Mouse (Mus musculus): ENCODE results near the gene Slc11a1.

DNA sequence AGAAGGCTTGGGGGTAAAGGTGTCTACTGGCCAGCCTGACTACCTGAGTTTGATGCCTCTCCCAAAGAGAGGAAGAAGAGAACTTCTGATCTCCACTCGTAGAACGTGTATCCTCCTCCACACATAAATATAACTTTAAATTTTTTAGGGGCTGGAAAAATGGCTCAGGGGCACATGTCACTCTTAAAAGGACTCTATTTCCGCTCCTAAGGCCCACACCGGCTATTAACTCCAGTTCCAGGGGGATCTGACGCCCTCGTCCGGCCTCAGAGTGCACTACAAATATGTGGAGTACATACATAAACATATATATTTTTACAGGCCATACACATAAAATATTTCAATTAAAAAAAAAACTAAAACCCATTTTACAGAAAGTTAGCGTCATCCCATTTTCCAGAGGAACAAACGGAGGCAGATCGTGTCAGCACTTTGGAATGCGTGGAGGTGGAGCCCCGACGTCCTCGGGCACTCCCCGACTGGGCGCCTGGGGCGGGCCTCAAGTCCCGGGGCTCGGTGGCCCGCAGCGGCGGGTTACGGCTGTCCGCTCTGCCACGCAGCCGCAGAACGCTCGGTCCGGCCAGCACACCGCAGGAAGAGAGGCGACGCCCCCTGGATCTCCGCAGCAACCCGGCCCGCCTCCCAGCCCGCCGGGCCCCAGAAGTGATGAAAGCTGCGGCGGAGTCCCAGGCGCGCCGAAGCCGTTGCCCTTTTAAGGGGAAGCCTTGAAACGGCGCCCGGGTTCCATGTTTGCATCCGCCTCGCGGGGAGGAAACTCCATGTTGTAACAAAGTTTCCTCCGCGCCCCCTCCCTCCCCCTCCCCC lies 16.1 kb downstream of the Slc11a1 start, which contains the start of gene Ctdsp1:
- peak; percentile 35 for TF ChIP-seq ZC3H11A (IDR thresholded peaks at IDR 0.05; ENCODE audit: low read depth, low read length)
- peak in 1 of 2 experiments; percentile 52; a peak in 3 of 4 replicates for TF ChIP-seq POLR2A (IDR thresholded peaks at IDR 0.05; ENCODE audit: control insufficient read depth in 1 of 2, insufficient read depth in 1 of 2, low read depth in 1 of 2, low read length in 2 of 2, poor library complexity in 1 of 2)
- TF ChIP-seq NRF1 (IDR thresholded peaks at IDR 0.05; ENCODE audit: insufficient read depth, low read depth, low read length, poor library complexity, severe bottlenecking): peak; percentile 71
- TF ChIP-seq EP300 (IDR thresholded peaks at IDR 0.05; ENCODE audit: low read depth in 1 of 2, low read length in 2 of 2): peak in 1 of 2 experiments; percentile 21; a peak in 1 of 4 replicates
- peak; percentile 11 to 55 (median 46) for TF ChIP-seq CTCF (IDR thresholded peaks at IDR 0.05 in 2 of 3, conservative IDR thresholded peaks at IDR 0.05 in 1 of 3; ENCODE audit: control insufficient read depth in 1 of 3, insufficient read depth in 1 of 3, low read depth in 2 of 3, low read length in 3 of 3, poor library complexity in 1 of 3, severe bottlenecking in 1 of 3)
- TF ChIP-seq POLR2AphosphoS2 (IDR thresholded peaks at IDR 0.05; ENCODE audit: low read length): no peak
- TF ChIP-seq TBP (IDR thresholded peaks at IDR 0.05; ENCODE audit: low read depth, low read length): 0 out of 2 replicates have a peak, but pooled peaks have one; percentile 15
- TF ChIP-seq MAX (IDR thresholded peaks at IDR 0.05; ENCODE audit: low read length): peak; percentile 22; the same call in 1 of the 2 replicates
